Mouse (Mus musculus) heart, adult 11 months (tissue): Measurements from ENCODE around the gene Gm17490.
"Not testable (repeated sequence)": the region's sequence is repeated elsewhere in the genome, so short reads cannot be mapped to it uniquely, and the experiment has no call there.

ENCODE experiments used
- DNase-seq: peaks from one replicate; pipeline ENCODE4 v3.0.0; 2022

Gene Gm17490

DNA sequence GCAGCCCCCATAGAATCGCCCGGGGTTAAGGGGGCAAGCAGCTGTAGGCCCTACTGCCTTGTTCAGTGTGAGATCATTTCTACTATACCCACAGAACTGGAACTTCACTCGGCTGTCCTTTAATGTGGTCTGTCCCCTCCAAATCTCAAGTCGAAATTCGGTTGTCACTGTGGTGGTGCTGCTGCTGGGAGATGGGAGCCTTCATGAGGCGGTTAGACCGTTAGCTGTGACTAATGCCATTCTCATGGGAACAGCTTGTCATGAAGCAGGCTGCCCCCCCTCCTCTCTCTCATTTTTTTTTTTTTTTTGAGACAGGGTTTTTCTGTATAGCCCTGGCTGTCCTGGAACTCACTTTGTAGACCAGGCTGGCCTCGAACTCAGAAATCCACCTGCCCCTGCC, 2.9 kb downstream of the Gm17490 start:
- no peak for DNase-seq

DNA sequence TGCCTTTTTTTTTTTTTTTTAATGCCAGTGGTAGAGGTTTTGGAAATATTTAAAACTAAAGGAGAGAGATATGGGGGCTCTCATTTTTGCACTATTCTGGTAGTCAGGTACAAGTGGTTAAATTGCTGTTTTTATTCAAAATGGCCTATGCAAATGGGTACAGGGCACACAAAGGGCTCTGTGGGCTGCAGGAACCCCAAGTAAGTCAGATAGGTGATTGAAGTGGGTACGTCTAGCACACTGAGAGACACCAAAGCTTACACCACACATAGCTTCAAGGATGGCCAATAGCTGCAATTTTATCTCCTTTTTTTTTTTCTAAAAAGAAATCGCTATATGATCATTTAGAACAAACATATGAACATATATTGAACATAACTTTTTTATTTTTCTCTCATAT, 6.5 kb downstream of the Gm17490 start:
- DNase-seq = no peak

DNA sequence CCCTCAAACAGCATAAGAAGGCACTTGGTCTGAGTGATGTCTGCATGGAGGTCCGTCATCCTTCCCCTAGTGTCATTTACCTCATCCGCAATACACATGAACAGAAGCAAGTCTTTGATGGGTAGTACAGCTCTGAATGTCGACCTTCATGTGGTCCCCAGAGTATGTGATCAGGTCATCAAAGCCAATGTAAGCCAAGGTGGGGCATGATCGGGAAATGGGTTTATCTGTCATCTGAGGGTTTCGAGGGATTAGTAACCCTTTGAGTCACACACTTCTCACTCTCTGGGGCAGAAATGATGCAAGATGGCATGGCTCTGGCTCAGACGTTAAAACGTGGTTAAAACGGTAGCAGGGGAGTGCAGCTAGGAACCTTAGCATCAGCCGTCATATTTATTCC, 9.2 kb downstream of the Gm17490 start:
- DNase-seq = peak; percentile 74

DNA sequence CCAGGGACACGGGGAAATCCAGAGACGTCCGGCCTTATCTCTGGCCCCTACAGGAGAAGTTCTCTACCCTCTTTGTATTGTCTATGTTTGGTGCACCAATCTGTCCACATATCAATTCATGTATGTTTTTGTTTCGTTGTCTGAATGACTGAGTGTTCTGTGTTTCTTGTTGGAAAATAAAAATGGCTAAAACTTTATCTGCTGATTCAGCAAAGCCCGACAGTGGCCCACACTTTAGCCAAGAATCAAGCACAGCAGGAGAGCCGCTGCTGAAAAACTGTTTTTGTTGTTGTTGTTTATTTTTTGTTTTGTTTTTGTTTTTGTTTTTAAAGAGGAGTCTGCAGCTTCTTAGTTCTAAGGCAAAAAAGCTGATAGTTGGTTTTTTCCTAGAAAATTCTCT, 13.1 kb downstream of the Gm17490 start:
- not testable (repeated sequence) for DNase-seq

DNA sequence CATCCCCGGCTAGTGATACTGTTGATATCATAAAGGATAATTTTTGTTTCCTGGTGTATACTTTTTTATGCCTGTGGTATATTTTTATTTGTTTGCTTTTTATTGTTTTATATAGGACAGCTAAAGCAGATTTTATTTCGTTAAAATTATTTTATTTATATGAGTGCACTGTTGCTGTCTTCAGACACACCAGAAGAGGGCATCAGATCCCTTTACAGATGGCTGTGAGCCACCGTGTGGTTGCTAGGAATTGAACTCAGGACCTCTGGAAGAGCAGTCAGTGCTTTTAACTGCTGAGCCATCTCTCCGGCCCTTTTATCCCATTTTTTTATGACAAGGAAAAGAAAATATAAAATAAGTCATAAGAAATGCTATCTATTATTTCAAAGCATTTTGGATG, 19.3 kb downstream of the Gm17490 start:
- DNase-seq = not testable (repeated sequence)

DNA sequence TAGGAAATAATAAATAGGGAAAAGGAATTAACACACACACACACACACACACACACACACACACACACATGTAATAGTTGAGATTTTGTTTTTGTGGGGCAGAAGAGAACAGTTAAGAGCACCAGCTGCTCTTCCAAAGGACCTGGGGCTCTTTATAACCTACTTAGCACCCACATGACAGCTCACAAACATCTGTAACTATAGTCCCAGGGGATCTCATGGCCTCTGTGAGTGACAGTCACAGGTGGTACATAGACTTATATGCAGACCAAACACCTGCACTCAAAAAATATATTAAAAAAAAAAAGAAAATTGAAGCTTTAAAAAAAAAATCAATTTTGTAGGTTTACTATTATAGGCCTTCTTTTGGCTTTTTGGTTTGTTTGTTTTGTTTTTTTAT, 21.2 kb downstream of the Gm17490 start:
- no peak for DNase-seq

DNA sequence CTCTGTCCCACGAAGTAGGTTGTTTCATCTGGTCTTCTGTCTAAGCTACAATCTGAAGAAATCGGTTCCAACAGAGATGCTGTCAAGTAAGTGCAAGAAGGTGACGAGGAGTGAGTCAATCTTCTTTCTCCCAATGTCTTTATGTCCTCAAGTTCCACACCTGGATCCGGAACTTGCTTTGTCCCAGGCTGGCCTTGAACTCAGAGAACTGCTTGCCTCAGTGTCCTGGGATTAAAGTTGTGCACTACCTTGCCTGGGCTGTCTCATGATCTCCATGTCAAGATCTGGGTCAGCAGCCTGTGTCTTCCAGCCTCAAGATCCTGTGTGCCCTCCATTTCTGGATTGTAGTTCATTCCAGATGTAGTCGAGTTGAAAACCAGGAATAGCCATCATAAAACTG, 22.0 kb downstream of the Gm17490 start, which contains the start of gene Rbm17:
Rbm17 (minus strand) TSS at position 101 of the 400 bp plus-strand sequence.
- DNase-seq = peak; percentile 71

DNA sequence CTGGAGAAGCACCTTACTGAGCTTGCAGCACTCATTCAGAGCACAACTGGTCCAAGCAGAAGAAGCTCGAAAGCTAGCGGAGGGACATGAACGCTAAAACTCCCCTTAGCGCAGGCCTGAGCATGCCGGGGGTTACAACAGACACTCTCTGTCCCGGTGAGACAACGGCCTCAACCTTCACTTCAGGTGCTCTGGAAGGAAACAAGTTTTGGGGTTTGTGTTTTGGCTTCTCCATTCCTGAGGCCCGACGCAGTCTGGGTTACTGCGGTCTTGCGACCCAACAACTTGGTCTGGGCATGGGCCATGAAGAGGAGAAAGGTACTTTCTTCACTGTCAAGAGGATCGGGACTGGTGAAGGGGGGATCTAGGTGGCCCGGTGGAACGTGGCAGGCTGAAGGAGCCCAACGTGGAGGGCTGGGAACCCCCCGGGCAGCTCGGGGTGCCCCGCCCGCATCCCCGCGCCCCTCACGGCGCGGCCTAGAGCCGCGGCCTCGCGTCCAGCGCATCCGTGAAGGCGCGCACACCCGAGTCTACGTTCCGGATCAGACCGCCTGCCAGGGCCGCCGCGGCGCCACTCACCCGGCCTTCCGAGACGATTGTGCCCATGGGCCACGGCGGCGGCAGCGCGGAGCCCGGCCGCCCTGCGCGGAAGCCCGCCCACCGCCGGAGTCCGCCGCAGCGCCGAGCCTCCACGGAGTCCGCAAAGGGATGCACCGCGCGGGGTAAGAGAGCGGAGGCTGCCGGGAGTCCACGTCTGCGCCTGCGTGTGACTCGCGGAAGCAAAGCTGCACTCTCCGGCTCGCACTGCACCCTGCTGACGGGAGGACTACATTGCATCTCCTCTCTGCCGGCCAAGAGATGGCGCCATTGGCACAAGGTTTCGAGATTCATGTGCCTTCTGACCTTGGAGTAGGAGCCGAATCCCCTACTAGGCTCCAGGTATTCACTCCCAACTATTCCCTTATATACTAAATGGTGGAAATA, 23.3 kb downstream of the Gm17490 start:
- DNase-seq = peak; percentile 99

DNA sequence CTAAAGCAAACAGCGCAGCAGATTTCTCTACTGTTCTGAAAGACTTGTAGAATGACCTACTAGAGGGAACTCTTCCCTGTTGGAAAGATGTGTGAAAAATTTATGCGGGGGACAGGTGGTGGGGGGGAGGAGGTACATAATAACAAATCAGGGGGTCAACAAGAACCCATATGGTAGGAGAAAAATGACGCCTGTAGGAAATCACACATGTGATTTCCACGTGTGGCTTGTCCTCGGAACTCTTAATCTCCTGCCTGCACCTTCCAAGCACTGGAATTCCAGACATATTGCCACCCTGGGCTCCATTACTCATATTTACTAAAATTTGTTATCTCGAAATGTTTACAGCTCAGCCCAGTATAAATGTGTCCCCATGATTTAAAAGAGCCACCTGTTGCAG, 24.3 kb downstream of the Gm17490 start:
- no peak for DNase-seq

DNA sequence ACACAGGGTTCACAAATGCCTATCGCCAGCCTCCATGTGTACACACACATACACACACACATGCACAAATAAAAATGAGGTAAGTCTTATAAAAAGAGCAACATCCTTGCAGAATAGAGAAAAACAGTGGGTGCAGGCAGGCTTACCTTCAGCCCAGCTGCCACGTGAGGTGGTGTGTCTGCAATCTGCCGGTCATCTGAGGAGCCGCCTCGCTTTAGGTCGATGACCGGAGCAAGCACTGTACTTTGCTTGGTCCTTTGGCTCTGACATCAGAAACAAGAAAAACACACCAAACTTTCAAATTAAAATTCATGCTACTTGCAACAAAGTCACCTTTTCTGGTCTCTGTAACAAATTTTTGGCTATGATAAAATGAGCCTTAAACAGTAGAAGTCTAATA, 28.2 kb downstream of the Gm17490 start:
- DNase-seq = peak; percentile 49

DNA sequence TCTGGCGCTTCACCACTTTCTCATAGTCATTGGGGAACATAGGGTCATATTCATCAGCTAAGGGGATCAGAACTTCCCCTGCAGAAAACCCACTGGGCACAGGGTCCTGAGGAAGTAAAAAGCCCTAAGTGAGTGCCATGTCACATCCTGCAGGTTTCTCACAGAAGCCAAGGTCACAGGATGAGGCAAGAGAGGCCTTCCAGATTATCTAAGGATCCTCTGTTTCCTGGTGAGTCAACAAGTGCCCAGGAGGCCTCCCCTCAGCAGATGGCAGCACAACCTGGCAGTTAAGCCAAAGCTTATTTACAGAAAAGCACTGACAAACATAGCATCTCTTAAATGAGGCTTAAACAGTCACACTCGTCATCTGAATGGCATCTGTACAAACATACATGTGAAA, 29.4 kb downstream of the Gm17490 start:
- peak; percentile 40 for DNase-seq

DNA sequence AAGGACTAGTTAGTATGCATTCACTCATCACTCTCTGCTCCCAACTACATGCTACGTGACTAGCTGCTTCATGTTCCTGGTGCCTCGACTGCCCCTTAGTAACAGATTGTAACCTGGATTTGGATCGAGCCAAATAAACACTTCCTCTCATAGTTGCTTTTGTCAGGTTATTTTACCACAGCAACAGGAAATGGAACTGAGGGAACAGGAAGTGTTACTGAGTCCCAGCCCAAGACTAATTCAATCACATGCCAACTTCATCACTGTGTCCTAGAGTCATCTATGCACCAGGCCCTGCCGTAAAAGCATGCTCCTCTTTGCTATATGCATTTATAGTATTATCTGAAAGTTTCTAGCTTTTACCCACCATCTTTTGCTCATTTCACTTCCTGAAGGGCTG, 38.1 kb downstream of the Gm17490 start:
- peak; percentile 85 for DNase-seq

DNA sequence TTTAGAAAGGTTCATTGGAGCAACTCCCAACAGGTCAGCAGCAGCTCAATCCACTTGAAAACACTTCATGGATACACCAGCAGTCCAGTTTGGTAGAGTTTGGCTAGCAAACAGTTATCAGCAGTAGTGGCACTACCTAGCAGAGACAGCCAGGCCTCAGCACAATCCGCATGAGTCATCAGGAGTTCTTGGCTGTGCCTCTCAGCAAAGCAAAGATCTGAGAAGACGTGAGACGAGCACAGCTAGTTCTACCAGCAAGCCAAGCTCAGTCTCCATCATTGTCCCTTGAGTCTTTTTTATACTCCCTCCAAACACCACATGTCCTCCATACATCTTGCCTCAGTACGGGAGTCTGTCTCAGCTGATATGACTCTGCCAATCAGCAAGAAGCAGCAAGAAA, 46.7 kb downstream of the Gm17490 start:
- DNase-seq = no peak

DNA sequence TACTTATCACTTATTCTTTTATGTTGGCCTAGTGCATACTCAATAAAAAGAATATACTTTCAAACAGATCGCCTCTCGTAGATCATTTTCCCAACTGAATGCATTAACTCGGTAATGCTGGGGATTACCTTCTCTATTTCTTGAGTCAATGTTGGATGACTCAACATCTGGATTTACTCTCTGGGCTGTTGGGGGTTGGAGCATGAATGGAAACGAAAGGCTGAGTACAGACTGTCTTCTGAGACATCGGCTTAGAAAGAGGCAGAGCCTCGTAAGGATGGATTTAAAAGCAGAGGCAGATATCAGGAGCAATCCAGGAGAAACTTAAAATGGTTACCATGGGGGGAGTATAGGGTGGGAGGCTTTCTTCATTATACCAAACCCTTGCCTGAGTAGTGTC, 47.9 kb downstream of the Gm17490 start:
- peak; percentile 29 for DNase-seq
